Mouse (Mus musculus): ENCODE measurements at regions not wholly inside any gene's neighbourhood (a gene's known extent, or its start where the extent isn't known, plus 50 kb on each side); places are given as distances from the start of the nearest gene placed in this dataset.

DNA sequence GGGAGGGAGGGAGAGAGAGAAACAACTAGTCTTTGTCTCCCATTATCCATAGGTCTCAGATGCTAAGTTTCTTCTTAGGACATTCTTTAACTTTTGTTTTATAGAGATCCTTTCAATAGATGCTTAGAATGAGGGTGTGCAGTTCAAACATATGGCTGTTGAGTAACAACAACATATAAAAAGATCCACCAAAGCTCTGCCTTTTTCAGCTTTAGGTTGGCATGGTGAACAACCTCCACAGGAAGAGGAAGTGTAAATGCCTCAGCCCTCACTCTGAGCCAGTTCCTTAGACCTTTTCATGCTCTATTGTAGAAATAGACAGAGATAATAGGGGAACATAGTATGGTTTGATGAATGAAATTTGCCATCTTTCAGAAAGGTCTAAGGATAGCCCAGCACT, 326.0 kb downstream of the Fam84a start:
- DNase-seq: no peak

DNA sequence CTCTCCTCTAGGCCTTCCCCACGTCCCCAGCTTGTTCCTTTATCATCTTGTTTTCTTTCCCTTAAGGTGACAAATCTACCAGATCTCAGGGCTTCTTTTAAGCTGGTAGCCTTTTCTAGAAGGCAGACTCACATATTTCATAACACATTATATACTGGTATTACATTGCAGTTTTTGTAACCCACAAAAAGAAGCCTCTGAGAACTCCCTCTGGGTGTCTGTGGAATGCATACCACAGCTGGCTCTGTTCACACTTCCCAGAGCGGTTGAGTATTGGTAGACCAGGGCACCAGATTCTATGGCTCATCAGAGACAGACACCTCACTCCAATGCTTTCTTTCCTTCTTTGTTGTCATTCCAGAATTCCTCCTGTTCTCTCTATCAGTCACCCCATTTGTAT, 336.4 kb downstream of the Fam84a start:
- DNase-seq: no peak

DNA sequence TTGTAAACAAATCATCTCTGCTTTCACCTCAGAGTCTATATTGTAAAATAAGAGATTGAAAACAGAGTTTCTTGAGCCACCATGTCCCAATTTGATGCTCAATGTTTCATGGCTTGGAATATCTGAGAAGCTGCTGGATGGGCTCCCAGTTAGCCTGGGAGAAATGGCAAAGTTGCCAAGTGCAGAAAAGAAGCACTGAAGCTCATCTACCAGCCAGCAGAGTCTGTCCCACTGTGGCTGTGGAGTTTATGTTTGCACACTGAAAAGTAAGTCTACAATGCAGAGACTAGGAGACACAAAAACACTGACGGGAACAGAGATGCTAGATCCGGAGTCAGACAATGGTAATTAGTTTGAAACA, 341.7 kb downstream of the Fam84a start:
- no peak for DNase-seq

DNA sequence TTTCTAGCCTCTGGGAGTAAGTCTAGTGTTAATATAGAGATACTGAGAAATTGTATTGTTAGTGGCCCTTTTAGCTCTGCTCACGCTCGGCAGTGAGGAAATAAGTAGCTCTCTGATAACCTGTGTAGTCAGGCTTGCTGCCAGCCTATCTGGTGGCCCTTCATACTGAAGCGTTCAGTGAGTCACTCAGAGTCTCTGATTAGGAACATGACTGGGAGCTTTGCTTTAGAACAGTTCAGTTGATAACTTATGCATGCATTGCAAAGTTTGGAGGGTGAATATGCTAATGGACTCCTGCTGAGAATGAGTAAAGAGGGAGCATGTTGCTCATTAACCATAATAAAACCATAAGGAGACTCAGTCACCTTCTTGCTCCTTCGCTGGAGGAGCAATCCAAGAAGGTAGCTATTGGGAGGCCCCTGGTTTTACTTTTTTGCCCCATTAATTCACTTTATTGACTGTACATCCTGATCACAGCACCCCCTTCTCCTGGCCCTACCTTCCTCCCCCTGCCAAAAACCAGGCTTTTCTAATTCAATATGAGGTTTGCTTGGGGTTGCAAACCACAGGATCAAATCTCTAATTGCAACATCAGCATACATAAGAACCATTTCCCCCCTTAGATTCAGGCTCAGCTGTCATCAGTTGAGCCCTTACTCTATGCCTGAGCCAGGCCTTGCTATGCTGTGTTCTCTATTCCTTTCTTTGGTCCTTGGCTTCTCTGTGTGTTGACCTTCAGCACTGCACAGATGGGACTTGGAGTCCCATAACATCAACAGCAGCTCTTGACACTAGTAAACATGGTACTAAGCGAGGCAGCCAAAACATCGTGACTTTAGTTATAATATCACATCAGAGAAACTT, 342.3 kb downstream of the Fam84a start:
- no peak for DNase-seq

DNA sequence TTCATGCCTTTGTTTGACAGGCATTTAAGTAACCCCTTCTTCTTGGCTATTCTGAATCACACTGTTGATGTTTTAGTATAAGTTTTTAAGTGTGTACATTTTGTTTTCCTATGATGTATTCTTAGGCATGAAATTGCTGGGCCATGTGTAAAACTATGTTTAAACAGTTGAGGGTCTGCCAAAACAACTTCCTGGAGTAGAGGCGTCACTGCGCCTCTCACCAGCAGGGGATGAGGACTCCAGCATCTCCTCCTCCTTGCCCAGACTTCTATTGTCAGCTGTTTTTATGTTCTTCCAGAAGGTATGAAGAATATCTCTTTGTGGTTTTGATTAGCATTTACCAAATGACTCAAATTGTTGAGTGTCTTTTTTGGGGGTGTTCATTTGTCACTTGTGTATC, 372.1 kb downstream of the Fam84a start:
- DNase-seq: no peak

DNA sequence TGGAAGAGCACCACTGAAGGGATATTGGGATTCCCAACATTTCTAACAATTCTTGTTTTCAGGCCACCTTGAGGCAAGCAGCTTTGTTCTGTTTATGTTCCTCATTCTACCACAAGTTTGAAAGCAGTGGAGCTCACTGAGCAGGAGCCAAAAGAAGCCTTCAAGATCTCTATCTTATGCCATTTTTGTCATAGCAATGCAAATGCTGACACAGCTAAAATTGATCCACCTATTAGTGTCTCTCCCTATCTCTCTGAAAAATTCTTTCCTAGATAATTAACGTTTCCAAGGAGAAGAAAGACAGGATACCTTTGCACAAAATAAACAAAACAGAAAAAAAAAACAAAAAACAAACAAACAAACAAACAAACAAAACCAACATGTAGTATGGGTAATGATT, 375.2 kb downstream of the Fam84a start:
- DNase-seq: no peak

DNA sequence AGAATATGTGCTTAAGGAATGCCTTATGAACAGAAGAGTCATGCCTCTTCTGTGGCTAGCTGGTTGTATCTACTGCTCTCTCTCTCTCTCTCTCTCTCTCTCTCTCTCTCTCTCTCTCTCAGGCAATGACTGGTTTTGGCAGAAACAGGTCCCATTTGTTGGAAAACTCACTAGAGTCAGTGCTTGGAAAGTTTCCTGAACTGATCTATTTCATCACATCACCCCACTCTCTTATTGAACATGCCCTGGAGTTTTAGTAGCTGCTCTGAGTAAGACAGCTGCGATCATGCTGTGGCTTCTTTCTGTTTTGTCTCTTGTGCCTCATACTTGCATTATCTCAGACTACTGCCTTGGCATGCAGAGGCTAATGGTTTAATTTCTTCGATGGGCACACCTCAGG, 382.2 kb downstream of the Fam84a start:
- no peak for DNase-seq

DNA sequence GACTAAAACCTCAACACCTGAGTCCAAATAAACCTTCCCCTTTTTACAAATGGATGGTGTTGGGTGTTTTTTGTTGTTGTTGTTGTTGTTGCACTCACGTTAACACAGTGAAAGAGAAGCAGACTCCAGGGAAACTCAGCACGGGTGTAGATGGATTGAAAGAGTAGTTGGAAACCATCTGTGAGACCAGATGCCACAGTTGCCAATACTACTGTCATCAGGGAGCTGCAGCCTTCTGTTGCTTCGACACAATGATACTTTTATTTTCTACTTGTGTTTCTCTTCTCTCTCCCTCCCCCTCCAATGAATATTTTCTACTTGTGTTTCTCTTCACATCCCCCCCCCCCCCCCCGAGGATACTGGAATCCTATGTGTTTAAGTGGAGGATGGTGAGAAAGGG, 382.7 kb downstream of the Fam84a start:
- DNase-seq: no peak

DNA sequence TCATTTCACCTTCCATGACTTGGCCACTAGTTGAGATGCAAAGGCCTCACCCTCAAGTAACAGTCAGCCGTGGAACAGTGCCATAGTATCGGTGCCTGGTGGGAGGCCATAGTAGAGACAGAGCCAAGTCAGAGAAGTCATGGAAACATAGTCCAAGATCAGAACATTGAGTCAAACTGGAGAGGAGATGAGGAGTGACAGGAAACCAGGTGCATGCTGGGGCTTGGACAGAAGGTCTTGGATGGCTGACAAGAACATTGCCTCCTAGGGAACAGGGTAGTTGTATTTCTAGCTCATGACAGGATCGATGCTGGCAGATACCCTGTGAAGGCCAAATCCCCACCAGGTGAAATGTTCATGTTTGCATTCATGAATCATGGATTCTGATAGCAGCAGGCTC, 385.4 kb downstream of the Fam84a start:
- DNase-seq: no peak

DNA sequence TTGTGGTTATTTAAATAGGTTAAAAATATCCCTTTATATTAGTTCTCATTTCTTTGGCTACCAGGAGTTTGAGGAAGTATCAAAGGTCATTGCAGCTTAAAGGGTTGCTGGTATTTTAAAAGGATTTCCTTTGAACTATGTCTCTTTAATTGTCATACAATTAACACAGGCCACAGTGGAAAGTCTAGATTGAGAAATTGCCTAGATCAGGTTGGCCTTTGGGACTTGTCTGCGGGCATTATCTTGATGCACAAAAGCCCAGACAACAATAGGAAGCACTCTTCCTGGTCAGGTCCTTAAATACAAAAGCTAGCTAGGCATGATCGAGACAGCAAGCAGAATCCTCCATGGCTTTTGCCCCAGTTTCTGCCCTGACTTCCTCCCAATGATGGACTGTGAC, 398.0 kb downstream of the Fam84a start:
- DNase-seq: no peak

DNA sequence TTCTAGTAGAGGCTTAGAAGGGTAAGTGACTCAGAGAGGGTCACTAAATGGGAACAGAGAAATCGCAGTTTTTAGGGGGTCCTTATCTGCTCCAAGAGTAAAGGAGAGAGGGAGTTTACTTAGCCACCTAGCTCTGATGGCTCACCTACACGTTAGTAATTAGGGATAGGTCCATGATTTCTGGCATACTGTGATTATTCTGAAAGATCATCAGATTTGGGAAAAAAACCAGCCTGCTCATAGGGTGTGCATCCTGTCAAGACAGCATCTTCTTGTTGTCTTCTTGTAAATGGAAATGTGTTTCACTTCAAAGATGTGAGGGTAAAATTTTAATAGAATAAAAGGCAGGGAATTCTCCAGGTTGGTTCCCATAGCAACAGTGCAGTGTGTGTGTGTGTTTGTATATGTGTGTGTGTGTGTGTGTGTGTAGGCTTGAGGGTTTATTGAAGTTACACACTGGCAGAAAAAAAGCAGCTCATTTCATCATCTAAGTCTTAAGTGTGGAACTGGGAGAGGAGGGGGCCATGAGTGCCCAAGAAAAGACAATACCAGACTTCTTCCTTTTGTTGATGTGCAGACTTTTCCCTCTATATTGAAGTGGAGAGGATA, 407.4 kb downstream of the Fam84a start:
- DNase-seq: no peak

DNA sequence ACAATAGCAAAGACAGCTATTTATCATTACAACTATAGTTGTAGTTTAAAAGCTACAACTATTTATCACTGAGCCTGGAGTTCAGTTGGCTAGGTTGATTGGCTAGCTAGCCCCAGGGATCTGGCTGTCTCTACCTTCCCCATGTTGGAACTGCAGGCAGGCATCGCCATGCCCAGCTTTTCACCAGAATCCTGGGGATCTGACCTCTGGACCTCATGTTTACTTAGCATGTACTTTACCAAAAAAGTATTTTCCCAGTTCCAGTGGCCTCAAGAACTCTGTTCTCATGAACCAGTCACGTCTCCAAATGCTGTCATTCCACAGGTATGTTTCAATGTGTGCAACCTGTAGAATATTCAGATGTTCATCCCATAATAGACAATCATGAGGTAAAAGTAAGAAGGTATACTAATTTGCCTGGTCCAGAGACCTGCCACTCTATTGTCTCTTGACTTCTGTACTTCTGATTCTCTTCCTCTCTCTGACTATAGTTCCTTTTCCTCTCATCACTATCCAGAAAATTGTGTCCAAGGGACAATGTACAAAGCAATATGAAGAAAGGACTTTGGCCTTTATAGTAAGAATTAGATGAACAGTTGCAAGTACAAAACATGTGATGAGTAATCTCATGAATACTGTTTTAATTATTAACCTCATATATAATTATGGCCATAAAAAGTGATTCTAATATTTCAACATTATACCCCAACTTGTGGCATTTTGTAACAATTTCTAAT, 421.8 kb downstream of the Fam84a start:
- DNase-seq: no peak

DNA sequence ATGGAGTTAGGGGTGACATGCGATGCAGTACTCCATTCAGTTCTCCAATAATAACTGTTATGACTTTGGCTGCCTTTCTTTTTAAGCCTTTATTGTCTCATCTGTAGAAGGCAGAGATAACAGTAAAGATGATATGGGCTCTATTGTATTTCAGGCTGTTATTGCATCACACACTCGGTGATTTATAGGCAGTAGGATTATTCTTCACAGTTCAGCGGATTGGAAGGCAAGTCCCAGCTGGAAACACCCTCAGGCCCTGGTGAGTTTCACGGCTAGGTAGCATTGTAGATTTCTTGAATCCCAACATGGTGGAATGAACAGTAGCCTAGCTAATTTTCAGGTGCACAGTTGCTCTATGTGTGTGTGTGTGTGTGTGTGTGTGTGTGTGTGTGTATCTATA, 422.9 kb downstream of the Fam84a start:
- DNase-seq: no peak

DNA sequence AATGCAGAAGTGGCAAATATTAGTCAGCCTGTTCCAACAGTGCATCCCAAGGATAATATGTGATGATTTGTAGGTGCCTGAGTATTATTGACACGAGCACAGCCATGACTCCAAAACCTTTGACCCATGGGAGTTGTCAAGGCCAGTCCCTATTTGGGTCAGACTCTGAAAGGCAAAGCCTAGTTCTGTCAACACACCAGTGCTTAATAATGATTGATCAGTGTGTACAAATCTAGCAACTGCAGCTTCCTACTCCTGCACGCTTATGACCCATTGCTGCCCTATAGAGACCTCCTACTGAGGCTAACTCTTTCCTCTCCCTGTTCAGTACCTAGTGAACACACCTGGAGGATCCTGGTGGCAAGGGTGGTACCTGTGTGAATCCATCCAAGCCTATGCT, 427.3 kb downstream of the Fam84a start:
- DNase-seq: no peak

DNA sequence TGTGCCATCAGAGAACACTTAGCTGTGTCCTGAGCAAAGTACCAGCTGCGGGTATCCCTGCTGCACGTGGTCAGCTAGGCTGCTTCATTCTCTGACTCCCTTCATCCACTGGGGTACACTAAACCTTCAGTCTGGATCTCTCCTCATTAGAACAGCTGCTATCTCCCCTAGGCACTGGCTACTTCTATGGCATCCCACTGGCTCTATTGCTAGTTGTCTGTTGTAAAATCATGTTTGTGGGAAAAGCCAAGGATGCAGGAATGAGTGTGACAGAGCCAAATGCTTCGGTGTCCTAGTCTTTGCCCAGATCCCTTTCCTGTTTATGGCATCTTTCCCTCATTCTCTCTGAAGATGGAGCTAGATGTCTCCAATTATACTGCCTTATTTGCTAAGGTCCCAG, 440.9 kb downstream of the Nbas start:
- DNase-seq: no peak

DNA sequence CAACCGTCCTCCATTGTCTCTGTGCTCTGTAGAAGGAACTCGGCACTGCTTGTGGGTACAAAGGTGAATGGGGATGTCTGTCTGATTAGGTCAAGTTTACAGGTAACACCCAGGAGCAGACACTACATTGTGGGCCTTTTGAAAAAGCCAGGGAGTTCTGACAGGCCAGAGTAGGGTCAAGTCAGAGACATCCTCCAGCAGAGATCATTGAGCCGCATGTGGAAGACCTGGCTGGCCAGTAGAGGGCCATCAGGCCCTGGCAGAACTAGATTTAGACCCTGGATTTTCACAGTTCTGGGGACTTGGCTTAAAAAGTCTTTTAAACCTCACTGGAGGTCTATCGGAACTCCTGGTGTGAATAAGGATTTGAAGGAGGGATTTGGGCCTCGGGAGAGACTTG, 438.8 kb downstream of the Nbas start:
- no peak for DNase-seq

DNA sequence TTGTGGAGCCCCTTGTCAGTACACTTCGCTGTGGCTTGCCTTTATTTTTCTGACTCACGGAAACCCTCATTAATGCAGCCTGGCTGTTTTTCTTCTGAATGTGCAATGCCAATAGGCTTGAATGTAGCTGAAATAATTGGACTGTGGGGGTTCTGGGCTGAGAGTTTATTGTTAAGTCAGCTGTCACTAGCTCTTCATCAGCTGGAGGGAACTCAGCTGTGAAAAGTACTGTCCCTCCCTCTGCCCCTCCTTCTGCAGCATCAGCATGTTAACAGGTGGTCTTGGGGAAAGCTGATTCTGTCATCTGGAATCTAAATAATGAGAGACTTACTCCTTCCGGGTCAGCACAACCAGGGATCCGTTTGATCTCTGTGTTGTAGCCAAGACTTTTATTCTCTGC, 437.6 kb downstream of the Nbas start:
- no peak for DNase-seq

DNA sequence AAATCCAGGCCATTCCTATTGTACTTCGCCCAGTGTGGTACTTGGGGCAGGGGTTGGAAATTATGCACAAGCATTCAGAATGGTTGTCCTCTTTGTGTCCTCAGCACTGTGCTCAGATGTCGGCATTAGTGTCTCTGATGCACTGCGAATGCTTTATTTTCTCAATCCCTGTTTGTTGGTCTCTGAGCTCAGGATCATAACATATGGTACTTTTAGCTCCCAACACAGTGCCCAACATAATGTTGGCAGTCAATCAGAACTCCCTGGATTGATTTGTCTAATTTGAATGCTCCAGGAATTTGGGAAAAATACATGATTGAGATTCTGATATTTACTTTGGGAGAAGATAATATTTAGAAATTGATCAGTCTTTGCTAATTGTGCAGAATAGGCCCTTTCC, 434.7 kb downstream of the Nbas start:
- DNase-seq: peak; percentile 16

DNA sequence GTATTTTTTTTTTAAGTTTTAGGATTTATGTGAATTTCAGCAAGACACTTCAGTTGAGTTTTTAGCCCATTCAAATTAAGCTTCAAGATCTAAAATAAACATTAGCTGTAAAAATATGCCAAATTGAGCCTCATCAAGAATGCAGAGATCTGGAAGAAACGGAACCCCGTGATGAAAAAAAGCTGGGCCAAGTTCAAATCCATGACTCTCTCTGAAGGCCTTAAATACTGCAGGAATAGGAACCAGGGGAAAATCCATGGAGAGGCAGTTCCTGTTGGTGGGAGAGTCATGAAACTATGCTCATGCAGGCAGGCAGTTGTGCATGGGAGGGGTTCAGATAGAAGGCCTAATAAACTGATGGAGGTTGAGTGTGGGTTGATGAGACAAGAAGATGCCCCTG, 430.9 kb downstream of the Nbas start:
- DNase-seq: no peak

DNA sequence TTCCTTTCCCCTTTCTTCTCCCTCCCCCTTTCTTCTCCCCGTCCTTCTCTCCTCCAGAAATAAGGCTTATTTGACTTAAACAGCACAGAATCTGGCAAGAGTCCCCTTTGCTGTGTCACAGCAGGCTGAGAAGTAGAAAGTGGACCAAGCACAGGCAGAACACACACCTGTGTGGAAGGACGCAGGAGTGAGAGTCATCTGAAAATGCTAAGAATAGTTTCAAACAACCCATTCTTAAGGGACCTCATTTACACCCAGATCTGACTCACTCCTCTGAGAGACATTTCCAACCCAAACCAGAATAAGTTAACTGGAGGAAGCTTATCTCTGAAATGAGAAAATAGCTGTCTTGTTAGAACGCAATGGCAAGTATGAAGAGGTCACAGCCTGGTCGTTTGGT, 429.9 kb downstream of the Nbas start:
- no peak for DNase-seq

DNA sequence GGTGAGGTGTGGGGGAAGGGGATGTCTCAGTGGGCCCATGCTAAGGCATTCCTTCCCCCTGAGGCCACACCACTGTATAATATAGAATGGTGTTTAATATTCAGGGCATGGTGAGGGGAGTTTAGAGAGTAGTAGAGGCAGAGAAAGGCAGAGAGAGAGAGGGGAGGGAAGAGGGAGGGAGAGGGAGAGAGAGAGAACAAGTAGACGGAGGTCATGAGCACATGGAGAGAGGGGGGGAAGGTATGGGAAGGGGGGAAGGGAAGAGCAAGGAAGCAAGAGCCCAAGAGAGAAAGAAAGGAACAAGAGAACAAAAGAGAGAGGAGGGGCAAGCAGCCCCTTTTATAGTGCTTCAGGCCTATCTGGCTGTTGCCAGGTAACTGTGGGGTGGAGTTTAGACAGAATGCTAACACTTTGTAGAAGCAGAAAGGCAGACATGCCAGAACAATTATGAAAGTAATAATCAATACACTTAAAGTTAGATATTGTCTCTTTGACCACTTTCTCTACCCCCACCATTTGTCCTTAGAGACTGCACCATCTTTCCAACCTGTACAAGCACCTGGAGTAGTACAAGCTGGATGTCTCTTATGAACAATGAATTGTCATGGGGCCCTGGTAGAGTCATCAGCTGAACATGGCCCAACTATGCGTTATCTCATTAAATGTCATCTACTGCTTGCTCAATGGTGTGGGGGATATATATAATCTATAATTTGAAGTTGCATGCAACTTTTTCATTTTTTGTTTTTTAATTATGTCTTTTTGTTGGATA, 422.6 kb downstream of the Nbas start:
- DNase-seq: no peak

DNA sequence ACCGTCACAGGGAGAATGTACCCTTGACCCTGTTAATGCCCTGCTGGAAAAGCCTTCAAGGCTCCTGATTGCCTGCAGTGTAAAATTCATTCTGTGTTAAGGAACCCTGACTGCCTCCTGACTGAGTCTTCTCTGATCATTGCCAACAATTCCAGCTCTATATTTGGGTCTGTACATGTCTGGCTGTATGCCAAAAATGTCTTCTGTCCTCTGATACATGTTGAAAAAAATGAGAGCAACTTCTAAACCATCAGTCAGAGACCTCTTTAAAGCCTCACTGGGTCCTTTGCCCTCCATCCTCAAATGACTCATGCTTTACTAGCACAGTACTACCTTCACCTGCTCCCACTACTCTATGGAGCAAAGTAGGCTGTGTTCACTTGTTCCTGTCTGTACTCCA, 408.3 kb downstream of the Nbas start:
- peak; percentile 3 for DNase-seq

DNA sequence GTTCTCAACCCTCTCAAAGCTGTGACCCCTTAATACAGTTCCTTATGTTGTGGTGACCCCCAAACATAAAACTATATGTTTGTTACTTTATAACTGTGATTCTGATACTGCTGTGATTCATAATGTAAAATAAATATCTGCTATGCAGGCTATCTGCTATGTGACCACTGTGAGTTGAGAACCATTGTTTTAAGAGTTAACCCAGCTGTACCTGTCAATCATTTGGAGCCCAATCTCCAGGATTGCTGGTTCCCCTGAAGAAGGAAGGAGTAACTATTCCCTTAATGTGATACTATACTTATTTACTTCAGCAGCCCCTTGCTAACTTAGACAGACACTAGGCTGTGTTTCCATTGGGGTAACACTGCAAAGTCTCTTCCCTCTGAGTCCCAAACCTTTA, 400.5 kb downstream of the Nbas start:
- DNase-seq: no peak
